Mouse (Mus musculus): ENCODE measurements around the gene Pik3r5. TPM values are rescaled to one million over a fixed set of nuclear protein-coding genes. Genes with fewer than 3 reads are reported as not detected.

Gene Pik3r5
- polyA plus RNA-seq, 1 experiment from 2014 or later = 0.83 TPM

Other genes with a start within 250 kb of the Pik3r5 start
- gene Ntn1, start 31.3 kb upstream of the Pik3r5 start, polyA plus RNA-seq (2016; fragmentation: Nextera tagmentation; extraction: Ambion mirVana) = 6.2 and 6.5 TPM in 2 replicates
- gene Pik3r6, start 70.9 kb downstream of the Pik3r5 start, polyA plus RNA-seq (2016; fragmentation: Nextera tagmentation; extraction: Ambion mirVana) = 1.3 and 1.9 TPM in 2 replicates
- gene Mfsd6l, start 124.1 kb downstream of the Pik3r5 start, polyA plus RNA-seq (2016; fragmentation: Nextera tagmentation; extraction: Ambion mirVana) = 0.22 TPM in 1 of 2 replicates, not detected in the other
- gene Ccdc42, start 154.9 kb downstream of the Pik3r5 start, polyA plus RNA-seq (2016; fragmentation: Nextera tagmentation; extraction: Ambion mirVana) = 1.1 and 1.6 TPM in 2 replicates